Mouse (Mus musculus) G1E-ER4 (cell line): ENCODE results near the gene Gm4922. TPM values are rescaled to one million over a fixed set of nuclear protein-coding genes. Genes with fewer than 3 reads are reported as not detected.

Experiments
- GATA1 ChIP-seq: IDR thresholded peaks from one replicate; pipeline ENCODE4 v1.8.0; 2012; ENCODE audit warnings: low read length, inconsistent platforms
- polyA plus RNA-seq: library from polyadenylated mRNA; stranded (reverse); fragments of >175 nt; gene quantifications from 2 replicates; pipeline ENCODE4 v1.2.3, GENCODE M21; 2012

Gene Gm4922
- polyA plus RNA-seq, result not detected in 2 replicates

- no peak for TF ChIP-seq GATA1
These were observed at the start of gene Gm4922 for GRCm38 (mm10) chr10:18786693-18787092. TSS of gene Gm4922 (minus strand) at chr10:18786793.

GRCm38 (mm10) chr10:18835684-18836479, 49.3 kb upstream of the Gm4922 start:
- no peak for TF ChIP-seq GATA1

- TF ChIP-seq GATA1, result no peak
These were observed 47.8 kb upstream of the Gm4922 start for GRCm38 (mm10) chr10:18834389-18834788.

- TF ChIP-seq GATA1, result no peak
These were observed 45.2 kb upstream of the Gm4922 start for GRCm38 (mm10) chr10:18831823-18832222.

GRCm38 (mm10) chr10:18830359-18830758, 43.8 kb upstream of the Gm4922 start:
- TF ChIP-seq GATA1, result no peak

- TF ChIP-seq GATA1, result no peak
These were observed 41.3 kb upstream of the Gm4922 start for GRCm38 (mm10) chr10:18827936-18828335.

- TF ChIP-seq GATA1, result no peak
These were observed 39.5 kb upstream of the Gm4922 start for GRCm38 (mm10) chr10:18826107-18826506.

GRCm38 (mm10) chr10:18825143-18825542, 38.5 kb upstream of the Gm4922 start:
- no peak for TF ChIP-seq GATA1

GRCm38 (mm10) chr10:18816560-18816959, 30.0 kb upstream of the Gm4922 start:
- TF ChIP-seq GATA1, result no peak

- TF ChIP-seq GATA1, result no peak
These were observed 25.2 kb upstream of the Gm4922 start for GRCm38 (mm10) chr10:18811751-18812150.

GRCm38 (mm10) chr10:18790063-18790462, 3.5 kb upstream of the Gm4922 start:
- TF ChIP-seq GATA1, result no peak

GRCm38 (mm10) chr10:18788601-18789000, 2.0 kb upstream of the Gm4922 start:
- TF ChIP-seq GATA1, result no peak

- TF ChIP-seq GATA1, result no peak
These were observed 9.0 kb downstream of the Gm4922 start for GRCm38 (mm10) chr10:18777546-18777945.

GRCm38 (mm10) chr10:18772537-18773179, 13.9 kb downstream of the Gm4922 start:
- TF ChIP-seq GATA1, result no peak

GRCm38 (mm10) chr10:18769909-18770308, 16.7 kb downstream of the Gm4922 start:
- no peak for TF ChIP-seq GATA1

GRCm38 (mm10) chr10:18760241-18760640, 26.4 kb downstream of the Gm4922 start:
- no peak for TF ChIP-seq GATA1

- no peak for TF ChIP-seq GATA1
These were observed 36.5 kb downstream of the Gm4922 start for GRCm38 (mm10) chr10:18750057-18750456.
